Mouse (Mus musculus) stomach, postnatal 0 days (tissue): ENCODE results near the gene Pcbp1. TPM values are rescaled to one million over a fixed set of nuclear protein-coding genes. Genes with fewer than 3 reads are reported as not detected.

ENCODE experiments used
- ATAC-seq: fragments of 200-750 bp; cut with Nextera tagmentation; 2 replicates; pipeline ENCODE4 v1.8.0; 2017; ENCODE audit not compliant: low FRiP score, low TSS enrichment
- DNase-seq: peaks from one replicate; pipeline ENCODE4 v3.0.0-alpha.2; 2016; ENCODE audit warnings: low spot score
- H3K27ac ChIP-seq: fragments of 300-500 bp; sonication (generic); replicated peaks from 2 replicates; pipeline ENCODE4 v1.5.1; 2014; ENCODE audit warnings: mild to moderate bottlenecking, control low read depth
- H3K27me3 ChIP-seq: fragments of 300-500 bp; sonication (generic); 2 replicates; pipeline ENCODE4 v1.6.1; 2014; ENCODE audit warnings: low read length; ENCODE audit not compliant: control insufficient read depth, insufficient read depth
- H3K36me3 ChIP-seq: fragments of 300-500 bp; sonication (generic); 2 replicates; pipeline ENCODE4 v1.6.1; 2014; ENCODE audit warnings: low read length, mixed read lengths; ENCODE audit not compliant: control insufficient read depth, insufficient read depth
- H3K4me1 ChIP-seq: fragments of 300-500 bp; sonication (generic); replicated peaks from 2 replicates; pipeline ENCODE4 v1.6.1; 2014; ENCODE audit warnings: antibody characterized with exemption; ENCODE audit not compliant: control insufficient read depth, insufficient read depth
- H3K4me2 ChIP-seq: fragments of 300-500 bp; sonication (generic); replicated peaks from 2 replicates; pipeline ENCODE4 v1.6.1; 2014; ENCODE audit warnings: low read depth, mild to moderate bottlenecking, control low read depth, moderate library complexity
- H3K4me3 ChIP-seq: fragments of 300-500 bp; sonication (generic); 2 replicates; pipeline ENCODE4 v1.5.1; 2014; ENCODE audit warnings: low read depth, low read length, control low read depth
- H3K9ac ChIP-seq: fragments of 300-500 bp; sonication (generic); 2 replicates; pipeline ENCODE4 v1.6.1; 2014; ENCODE audit warnings: mild to moderate bottlenecking, low read length, control low read depth, mixed read lengths
- H3K9me3 ChIP-seq: fragments of 300-500 bp; sonication (generic); 2 replicates; pipeline ENCODE4 v1.6.1; 2016; ENCODE audit warnings: low read length; ENCODE audit not compliant: control insufficient read depth
- CTCF ChIP-seq: IDR thresholded peaks from 2 replicates; pipeline ENCODE4 v1.5.1; 2016; ENCODE audit warnings: antibody characterized with exemption, low read depth, mild to moderate bottlenecking, moderate library complexity
- EP300 ChIP-seq: optimal IDR thresholded peaks from 2 replicates; pipeline ENCODE3; 2016; ENCODE audit warnings: antibody characterized with exemption
- WGBS: fragments of 180-500 bp; shearing (Covaris S2); extraction: QIAGEN DNeasy Blood & Tissue Kit; methylation state at CpG from one replicate; pipeline ENCODE4 v1.1.7; 2014; 5-methylcytosine and 5-hydroxymethylcytosine counted together
- polyA plus RNA-seq: library from polyadenylated mRNA; unstranded; fragments of >200 nt; fragmentation: Nextera tagmentation; extraction: Ambion mirVana; gene quantifications from 2 replicates; pipeline ENCODE4 v1.2.1, GENCODE M21; 2015

The Pcbp1 gene
- polyA plus RNA-seq, 1 experiment from 2014 or later: 337 TPM

- peaks cover 5% of the 10 kb centered on the region for H3K4me1 ChIP-seq
- no peak overlapping the region for H3K4me3 ChIP-seq
- no peak overlapping the region for H3K9ac ChIP-seq
- WGBS: 72% methylated on average over 5 of the region's 5 CpGs
- no peak overlapping the region for H3K4me2 ChIP-seq
- TF ChIP-seq EP300 (no peak), CTCF (no peak)
- ATAC-seq (no peak), DNase-seq (no peak)
- H3K9me3 ChIP-seq: no peaks in the 10 kb centered on the region
- no peaks in the 10 kb centered on the region for H3K27me3 ChIP-seq
- no peak overlapping the region for H3K27ac ChIP-seq
- H3K36me3 ChIP-seq: no peaks in the 10 kb centered on the region
Measured at GRCm38 (mm10) chr6:86499571-86500109, 26.5 kb downstream of the Pcbp1 start.

- Histone ChIP-seq H3K27ac (peak overlapping the region; percentile 86), H3K4me1 (peaks cover 5% of the 10 kb centered on the region), H3K9ac (peak overlapping the region; percentile 57; the same call in 1 of the 2 replicates), H3K27me3 (no peaks in the 10 kb centered on the region), H3K4me3 (peak overlapping the region; percentile 35), H3K4me2 (peak overlapping the region; percentile 52), H3K36me3 (no peaks in the 10 kb centered on the region), H3K9me3 (no peaks in the 10 kb centered on the region)
- no peak for DNase-seq
- no peak for ATAC-seq
- TF ChIP-seq EP300 (no peak), CTCF (no peak)
- 50% methylated on average over 11 of the region's 11 CpGs for WGBS
Measured at GRCm38 (mm10) chr6:86497942-86498732, 28.0 kb downstream of the Pcbp1 start.

GRCm38 (mm10) chr6:86497071-86497815 is 28.9 kb downstream of the Pcbp1 start:
- TF ChIP-seq EP300 (no peak), CTCF (peak; percentile 46; the same call in 1 of the 2 replicates)
- Histone ChIP-seq H3K27ac (peak overlapping the region; percentile 86), H3K9me3 (no peaks in the 10 kb centered on the region), H3K9ac (peak overlapping the region; percentile 57), H3K4me2 (peak overlapping the region; percentile 52), H3K27me3 (no peaks in the 10 kb centered on the region), H3K36me3 (no peaks in the 10 kb centered on the region), H3K4me3 (peak overlapping the region; percentile 35), H3K4me1 (peaks cover 5% of the 10 kb centered on the region)
- ATAC-seq: peak; percentile 72
- DNase-seq: peak; percentile 59
- WGBS: 10% methylated on average over 13 of the region's 13 CpGs

- Histone ChIP-seq H3K4me3 (peak overlapping the region; percentile 35; the same call in 1 of the 2 replicates), H3K27me3 (no peaks in the 10 kb centered on the region)
Measured at GRCm38 (mm10) chr6:86496585-86496984, 29.5 kb downstream of the Pcbp1 start.

GRCm38 (mm10) chr6:86496127-86496526 is 30.0 kb downstream of the Pcbp1 start:
- Histone ChIP-seq H3K27ac (peak overlapping the region; percentile 86), H3K9me3 (no peaks in the 10 kb centered on the region), H3K9ac (no peak overlapping the region), H3K36me3 (no peaks in the 10 kb centered on the region), H3K4me2 (no peak overlapping the region; the same call in 1 of the 2 replicates), H3K27me3 (no peaks in the 10 kb centered on the region), H3K4me1 (peaks cover 5% of the 10 kb centered on the region), H3K4me3 (no peak overlapping the region)
- DNase-seq (no peak), ATAC-seq (no peak)
- TF ChIP-seq EP300 (no peak), CTCF (no peak)
- 55% methylated on average over 8 of the region's 8 CpGs for WGBS

More at GRCm38 (mm10) chr6:86496585-86496984, 29.5 kb downstream of the Pcbp1 start:
- peak overlapping the region; percentile 86 for H3K27ac ChIP-seq
- H3K9me3 ChIP-seq: no peaks in the 10 kb centered on the region
- H3K4me2 ChIP-seq: peak overlapping the region; percentile 52
- TF ChIP-seq EP300 (no peak), CTCF (no peak)
- ATAC-seq: no peak; the same call in 1 of the 2 replicates
- H3K9ac ChIP-seq: peak overlapping the region; percentile 57
- peaks cover 5% of the 10 kb centered on the region for H3K4me1 ChIP-seq
- WGBS: 46% methylated on average over 5 of the region's 5 CpGs
- no peak for DNase-seq
- no peaks in the 10 kb centered on the region for H3K36me3 ChIP-seq
